Mouse (Mus musculus) urinary bladder, postnatal 10 days (tissue): ENCODE results near the gene Ufc1.

Experiments used
- DNase-seq: peaks from one replicate; pipeline ENCODE4 v3.0.0; 2022; ENCODE audit warnings: low spot score

The Ufc1 gene

DNA sequence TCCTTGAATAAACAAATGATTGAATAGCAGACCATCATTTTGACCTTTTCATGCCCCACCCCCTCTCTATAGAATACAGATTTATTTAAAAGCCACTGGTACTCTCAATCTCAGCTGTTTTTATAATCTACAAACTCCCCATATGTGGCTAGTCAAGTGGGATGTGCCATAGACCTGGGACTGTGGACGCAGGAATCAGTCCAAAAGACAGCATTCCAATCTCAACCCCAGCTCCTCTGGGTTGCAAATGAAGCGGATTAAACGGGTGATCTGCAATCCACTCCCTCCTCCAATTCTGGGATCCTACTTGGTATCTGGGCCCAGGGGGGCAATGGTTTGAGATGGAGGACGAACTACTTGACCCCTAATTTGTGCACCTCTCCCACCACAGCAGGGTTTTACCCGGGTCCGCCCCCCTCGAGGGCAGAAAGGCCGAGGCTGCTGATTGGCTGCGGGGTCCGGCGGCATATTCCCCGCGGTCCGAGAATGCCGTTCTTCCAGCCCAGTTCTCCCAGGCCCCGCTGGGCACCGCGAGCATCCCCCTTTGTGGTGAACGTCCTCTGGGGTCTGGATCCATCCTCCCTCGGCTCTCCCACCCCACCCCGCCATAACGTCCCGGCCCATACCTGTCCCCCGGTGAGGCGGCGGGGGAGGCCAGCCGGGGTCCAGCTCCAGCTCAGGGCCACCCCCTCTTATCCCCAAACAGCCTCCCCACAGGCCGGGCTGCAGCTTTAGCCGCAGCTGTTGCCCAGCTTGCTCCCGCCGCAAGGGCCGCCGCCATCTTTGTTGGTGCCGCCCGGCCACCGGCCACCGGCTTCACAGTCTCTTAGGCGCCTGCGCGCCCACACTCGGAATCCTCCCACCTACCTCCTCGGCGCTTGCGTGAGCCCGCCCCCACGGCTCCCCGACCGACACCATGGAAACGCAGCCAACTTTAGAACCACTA, 7.4 kb downstream of the Ufc1 start, which contains the start of gene Usp21:
Usp21 (minus strand) TSS at position 856 of the 946 bp plus-strand sequence.
- DNase-seq: peak; percentile 81

DNA sequence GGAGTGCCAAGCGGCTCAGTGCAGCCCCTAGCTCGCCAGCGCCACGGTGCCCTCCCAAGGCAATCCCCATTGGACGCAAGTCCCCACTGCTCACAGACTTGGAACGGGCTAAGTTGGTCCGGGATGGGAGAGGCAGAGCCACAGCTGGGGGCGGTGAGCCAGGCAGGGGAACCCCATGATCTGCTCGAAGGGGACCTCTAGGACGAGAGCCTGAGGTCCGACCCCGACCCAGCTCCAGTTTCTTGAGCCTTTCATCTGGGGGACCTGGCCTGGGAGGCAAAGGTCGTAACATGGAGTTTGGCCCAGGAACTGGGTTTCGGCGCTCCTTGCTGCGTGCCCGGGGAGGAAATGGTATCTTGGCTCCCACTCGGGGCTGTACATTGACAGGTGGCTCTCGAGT, 8.3 kb downstream of the Ufc1 start:
- DNase-seq: no peak

DNA sequence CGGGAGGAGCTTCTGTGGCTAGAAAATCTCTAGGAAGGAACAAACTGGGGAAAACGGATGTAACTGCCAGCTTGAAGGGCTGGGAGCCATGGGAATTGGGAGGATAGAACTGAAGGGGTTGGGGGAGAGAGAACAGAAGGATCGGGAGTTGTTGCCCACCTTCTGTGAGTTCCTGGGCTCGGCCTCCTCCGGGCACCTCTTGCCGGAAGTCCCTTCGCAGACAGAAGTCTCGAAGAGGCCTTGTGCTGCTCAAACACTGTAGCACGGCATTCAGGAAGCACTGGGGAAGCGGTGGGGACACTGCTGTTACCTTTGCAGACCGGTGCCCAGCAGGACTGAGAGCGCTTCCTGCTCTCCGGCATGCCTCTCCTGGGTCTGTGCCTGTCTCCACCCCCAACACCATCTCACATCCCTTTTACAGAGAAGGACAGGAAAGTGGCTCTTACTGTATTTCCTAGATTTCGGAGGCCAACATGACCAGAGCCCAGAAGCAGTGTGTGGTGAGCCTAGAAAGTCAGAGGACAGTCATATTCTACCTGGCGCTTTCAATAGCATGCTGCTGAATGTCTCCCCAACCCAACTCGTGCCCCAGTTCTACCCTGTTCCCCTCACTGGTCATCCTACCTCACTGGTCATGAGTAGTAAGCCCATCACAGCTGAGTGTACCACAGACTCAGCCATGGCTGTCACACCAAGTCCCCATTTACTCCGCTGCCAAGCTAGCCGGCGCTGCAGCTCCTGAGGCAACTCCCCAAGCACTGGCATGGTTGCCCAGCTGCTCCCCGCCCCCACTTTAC, 9.5 kb downstream of the Ufc1 start:
- no peak for DNase-seq

DNA sequence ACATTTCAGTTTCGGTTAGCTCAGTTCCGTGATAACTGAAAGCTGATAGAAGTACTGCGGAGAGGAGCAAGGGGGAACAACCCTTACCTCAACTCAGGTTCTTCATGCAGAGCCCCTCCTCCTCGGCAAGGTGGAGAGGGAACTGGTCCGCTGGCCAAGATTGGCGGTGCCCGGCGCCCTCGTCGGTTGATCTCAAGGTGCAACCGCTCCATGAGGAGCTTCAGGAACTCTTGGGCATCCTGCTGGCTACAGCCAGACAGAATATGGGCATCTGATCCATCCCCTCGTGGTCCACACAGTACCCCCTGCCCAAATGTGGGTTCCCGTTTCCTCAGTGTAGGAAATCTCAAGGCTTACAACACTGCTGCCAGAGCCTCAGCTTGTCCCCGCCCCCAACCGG, 10.3 kb downstream of the Ufc1 start:
- DNase-seq: no peak

DNA sequence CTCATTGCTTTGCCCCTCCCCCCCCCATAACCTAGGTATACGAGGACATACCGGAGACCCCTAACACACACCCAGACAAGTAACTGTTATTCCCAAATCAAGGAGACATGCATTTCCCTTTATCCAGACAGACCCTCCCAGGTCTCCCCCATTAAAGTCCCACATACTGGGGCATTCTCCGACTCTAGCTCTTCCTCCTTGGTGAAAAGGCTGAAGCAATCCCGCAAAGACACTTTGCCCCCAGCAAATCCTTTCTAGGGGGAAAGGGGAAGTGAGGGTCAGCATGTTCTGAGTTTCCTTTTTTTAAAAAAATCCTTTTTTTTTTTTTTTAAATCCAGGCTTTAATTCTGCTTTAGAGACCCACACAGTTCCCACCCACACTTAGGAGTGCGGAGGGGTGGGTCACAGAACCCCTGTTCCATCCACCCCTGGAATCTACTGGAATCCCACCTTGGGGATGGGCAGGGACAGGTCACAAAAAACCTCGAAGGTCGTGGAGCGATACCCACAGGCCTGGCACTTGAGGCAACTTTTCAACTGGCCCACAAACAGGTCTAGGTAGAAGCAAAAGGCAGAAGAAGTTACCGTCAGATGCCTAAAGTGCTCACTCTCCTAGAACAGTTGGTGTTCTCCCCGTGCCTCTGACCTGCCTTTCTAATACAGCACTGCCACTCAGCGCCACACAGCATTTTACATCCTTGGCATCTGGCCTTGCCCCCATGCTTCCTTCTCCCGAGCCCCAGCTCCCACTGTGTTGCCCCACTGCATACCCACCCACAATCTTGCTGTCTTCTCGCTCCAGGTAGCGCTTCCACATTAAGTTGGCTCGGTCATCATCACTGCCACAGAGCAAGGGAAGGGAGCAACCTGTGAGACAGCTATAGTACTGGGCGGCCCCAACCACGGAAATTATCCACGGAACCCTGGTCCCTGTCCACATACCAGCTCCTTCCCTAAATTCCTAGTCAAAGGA, 11.3 kb downstream of the Ufc1 start:
- DNase-seq: no peak

DNA sequence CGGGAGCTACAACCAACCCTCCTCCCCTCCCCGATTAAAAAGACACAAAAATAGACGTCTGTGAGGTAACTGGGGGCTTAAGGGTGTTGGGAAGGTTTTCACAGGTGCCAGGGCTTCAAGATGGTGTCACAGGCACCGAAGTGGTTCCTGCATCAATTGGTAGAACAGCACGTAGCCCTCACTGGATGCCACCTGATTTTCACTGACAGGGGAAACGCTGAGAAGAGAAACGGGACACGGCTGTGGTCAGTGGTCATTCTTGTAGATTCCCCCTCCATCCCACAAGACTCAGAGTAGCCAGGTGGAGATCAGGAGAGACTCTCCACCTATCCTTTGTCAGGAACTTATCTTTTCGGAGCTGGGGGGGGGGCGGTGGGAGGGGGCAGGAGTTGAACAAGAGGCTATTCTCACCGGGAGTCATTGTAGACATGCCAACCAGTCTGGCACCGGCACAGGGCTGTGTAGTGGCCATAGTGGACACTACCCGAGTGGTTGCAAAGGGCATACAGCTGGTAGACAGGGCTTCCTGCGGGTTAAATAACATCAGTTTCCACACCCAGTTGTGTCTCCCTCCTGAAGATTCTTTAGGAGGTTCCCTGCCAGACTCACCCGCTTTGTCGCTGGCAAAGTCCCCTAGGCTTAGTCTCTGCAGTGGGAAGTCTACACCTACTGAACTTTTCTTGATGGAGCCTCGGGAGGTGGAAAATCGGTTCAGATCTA, 12.6 kb downstream of the Ufc1 start:
- no peak for DNase-seq

DNA sequence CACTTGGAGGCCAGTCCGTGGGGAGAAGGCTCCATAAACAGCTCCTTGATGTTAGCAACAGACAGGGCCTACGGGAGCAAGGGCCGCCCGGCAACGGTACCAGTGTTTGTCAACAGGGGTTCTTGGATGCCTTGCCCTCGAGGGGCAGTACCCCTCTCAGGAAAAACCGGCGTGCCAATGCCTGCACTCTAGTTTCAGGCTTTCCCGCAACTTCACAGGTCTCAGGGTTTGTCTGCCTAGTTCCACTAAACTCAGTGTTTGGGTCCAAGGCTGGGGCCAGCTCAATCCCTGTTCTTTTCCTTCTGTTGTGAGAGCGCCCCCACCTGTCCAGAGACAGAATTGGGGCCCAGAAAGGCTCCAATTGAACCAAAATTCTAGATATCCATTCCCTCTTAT, 13.3 kb downstream of the Ufc1 start:
- DNase-seq: peak; percentile 62

DNA sequence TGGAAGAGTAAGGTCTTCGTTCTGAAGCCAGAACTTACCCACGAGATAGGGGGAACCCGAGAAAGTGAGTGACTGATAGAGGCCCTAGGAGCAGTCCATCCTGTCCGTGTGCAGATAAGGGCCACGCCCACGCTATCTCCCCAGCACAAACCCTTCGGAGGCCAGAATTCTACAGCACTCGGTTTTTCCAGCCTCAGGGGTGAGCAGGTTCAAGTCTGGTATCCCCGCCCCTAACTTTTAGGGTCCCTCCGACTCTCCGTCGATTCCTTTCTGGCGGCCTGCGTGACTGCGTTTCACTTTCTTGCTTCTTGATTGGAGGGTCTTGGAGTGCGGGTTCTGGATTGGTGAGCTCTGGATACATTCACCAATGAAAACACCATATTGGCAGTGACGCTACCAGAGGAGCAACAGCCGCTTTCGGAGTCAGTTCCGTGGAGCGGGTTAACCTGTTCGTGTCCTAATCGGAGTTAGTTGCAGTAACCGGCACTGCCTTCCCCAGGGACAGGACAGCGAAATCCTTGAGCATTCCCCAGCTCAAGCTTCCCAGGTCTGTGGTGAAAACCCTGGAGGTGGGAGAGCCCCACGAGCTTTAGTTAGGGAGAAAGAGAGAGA, 13.8 kb downstream of the Ufc1 start, which contains the start of gene Ppox:
Ppox (minus strand) TSS at position 271 of the 612 bp plus-strand sequence.
- peak; percentile 51 for DNase-seq

DNA sequence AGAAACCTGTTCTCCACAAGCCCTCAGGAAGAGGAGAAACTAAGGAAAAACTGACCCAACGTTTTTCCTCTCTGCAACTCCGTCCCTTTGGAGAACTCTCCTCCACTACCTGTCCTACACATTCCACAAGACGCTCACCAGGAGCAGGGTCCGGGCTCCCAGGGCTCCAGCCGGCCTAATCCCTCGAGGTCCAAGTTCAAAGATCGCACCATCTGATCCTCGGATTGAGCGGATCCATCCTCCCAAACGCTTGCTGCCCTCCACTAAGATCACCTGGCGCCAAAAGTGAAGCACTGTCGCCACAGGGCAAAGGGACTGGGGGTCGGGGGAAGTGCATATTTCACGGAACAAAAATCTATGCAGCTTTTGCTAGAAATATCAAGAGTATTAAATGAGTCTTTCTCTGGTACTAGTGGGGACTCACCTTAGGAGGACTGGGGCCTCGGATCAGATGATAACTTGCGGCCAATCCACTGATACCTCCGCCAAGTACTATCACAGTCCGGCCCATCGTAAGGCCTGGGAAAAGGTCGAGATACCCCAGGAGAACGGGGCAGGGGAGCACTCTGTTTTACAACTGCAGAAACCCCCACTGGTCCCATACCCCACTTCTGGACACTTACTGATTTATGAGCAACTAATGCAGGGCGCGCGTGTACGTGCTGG, 14.4 kb downstream of the Ufc1 start:
- no peak for DNase-seq

DNA sequence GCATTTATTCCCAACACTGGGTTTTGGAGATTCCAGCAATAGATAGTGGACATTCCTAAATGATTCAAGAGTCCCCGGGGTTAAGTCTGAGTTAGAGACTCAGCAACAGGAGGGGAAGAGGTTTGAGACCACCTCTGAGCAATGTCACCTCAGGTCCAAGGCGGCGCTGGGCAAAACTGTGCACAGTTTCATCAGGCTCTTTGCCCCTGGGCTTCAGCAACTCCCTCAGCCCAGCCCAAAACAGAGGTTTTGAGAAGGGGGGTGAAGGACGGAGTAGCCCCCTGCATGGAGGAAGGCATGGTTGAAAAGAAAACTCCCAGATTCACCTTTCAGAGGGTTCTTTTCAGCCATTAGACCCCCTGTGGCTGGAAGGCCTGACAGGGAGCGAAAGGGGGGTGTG, 15.1 kb downstream of the Ufc1 start:
- no peak for DNase-seq

DNA sequence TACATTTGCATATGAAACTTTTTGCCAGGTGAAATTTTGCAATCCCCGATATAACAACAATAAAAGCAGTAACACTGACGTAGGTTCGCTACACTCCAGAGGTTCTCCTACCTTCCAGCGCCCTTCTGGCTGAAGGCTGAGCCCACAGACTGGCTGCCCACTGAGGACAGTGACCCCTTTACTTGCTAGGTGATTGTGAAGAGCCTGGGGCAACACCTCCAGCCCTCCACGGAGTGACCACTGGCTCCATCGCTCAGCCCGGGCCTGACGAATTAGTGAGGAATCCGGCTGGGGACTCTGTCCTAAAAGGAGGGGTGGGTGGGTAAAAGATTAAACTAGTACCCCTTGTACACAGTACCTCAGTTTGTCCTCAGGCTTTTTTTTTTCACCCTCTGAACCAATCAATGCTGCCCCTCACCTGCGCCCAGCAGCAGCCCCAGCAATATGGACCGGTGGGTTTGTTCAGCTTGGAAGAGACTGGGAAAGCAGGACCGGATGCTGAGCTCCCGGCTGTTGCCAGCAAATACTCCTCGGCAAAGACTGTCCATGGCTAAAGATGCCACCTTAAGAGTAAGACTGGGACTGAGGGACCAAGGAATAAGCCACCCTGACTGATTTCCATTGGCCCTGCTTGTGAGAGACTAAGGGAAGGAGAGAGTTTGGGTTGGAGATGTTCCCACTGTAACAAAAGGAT, 15.7 kb downstream of the Ufc1 start:
- no peak for DNase-seq

DNA sequence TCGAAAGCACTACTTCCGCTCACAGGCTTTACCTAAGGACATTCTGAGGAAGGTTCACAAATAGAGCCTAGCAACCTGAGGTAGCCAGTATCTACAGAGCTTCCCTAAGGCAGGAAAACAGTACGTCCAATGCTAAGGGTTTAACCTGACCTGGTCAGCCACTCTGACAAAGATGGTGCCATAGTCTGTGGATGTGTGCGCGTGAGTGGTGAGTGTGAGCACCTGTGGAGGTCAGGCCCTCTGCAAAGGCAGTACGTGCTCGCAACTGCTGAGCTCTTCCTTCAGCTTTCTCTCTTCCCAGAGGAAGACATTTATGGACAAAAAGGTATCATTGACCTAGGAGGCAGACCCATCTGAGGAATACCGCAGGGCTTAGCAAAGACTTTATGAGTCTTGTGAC, 16.4 kb downstream of the Ufc1 start:
- no peak for DNase-seq

DNA sequence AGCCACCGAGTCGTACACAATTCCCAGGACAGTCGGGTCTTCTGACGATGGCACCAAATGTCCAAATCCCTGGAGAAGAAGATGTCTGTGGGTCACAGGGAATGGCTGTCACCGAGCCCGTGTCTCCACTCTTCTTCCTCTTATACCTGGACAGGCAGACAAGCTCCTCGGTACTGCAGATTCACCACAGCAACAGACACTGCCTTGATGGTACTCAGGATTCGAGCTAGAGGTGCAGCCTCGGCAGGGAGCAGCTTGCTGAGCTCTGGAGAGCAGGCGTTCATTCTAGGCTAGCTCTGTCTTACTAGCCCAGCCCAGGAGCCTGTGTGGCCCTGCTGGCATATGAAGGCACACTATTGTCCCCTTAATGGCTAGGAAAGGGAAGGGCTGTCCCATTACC, 17.1 kb downstream of the Ufc1 start:
- no peak for DNase-seq

DNA sequence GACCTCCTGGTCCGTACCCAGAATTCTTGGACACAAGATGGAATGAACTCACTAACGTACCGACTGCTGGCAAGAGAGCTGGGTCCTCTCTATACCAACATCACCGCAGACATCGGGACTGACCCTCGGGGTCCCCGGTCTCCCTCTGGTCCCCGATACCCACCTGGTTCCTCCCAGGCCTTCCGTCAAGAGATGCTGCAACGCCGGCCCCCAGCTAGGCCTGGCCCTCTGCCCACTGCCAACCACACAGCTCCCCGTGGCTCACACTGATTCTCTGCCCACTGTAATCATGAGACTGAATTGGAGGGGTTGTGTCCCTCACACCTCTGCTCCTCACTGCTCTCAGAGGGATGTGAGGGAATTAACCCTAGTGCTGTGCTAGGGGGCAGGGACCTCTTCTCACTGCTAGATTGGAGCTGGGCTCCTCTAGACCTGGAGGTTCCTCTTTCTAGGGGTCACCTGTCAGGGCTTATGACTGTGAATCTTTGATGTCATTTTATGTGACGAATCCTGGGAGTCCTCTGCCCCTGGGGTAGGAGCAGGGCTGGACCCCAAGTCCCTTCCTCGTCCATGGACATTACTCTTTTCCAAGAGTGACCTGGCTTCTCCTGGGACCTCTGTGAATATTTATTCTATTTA, 18.6 kb downstream of the Ufc1 start:
- DNase-seq: no peak

DNA sequence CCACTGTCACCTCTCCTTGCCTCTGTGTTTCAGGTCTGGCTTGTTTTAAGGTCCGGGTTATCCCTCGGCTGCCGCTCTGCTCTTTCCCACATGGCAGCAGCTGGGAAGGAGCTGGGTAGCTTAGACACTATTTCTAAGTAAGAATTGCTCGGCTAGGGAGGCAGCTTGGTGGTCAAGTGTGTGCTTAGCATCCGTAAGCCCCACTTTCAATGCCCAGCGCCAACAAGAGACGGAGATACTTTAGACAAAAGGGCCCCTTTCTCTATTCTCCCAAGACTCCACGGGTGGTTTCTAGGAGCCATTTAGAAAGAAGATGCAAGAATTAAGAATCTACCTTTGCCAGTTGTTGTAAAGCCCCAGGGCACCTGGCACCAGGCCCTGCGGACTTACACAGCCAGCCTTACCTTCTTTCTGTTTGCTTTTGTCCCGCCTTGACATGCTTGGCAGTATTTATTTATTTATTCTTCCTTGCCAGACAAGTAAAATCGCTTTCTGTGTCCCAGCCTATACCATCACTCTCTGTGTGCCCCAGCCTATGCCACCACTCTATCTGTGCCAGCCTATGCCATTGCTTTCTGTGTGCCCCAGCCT, 19.6 kb downstream of the Ufc1 start:
- no peak for DNase-seq

DNA sequence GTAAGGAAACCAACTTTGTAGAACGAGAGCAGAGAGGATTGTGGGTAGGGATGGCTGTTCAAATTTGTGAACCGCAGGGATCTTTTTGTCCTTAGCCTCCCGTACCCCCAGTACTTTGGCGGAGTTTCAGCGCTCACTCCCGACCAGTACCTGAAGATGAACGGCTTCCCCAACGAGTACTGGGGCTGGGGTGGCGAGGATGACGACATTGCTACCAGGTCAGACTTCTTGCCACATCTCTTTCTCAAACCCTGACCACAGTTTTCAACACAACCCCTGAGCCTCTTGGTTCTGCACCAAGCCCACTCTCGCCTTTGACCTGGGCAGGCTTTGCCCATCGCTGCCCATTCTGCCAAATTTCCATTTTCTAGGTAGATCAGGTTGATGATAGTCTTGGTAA, 20.7 kb downstream of the Ufc1 start:
- no peak for DNase-seq

DNA sequence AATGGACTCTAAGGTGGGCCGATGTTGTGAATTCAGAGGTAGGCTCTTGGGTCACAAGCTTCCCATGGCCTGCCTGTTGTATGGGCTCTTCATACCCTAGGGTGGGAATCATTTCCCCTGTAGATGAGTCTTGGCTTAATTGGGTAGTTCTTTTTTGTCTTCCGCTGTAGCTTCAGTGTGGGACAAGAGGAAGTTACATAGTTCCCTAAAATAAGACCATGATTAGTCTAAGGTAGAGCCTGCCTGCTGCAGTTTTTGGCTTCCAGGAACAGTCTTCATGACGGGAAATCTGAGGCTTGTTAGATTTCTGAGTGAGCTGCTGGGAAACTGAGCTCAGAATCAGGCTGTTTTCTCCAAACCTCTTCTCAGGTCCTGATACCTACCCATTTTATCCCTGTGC, 22.7 kb downstream of the Ufc1 start:
- no peak for DNase-seq

DNA sequence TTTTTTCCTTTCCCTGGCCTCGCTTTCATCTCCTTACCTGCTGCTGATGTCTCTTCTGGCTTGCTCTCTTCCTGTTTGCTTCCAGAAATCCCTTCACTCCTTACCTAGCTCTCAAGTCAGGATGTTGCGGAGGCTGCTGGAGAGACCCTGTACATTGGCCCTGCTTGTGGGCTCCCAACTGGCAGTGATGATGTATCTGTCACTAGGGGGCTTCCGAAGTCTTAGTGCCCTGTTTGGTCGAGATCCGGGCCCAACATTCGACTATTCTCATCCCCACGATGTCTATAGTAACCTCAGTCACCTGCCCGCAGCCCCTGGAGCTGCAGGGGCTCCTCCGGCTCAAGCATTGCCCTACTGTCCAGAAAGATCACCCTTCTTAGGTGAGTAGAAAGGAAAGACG, 23.2 kb downstream of the Ufc1 start:
- DNase-seq: no peak

DNA sequence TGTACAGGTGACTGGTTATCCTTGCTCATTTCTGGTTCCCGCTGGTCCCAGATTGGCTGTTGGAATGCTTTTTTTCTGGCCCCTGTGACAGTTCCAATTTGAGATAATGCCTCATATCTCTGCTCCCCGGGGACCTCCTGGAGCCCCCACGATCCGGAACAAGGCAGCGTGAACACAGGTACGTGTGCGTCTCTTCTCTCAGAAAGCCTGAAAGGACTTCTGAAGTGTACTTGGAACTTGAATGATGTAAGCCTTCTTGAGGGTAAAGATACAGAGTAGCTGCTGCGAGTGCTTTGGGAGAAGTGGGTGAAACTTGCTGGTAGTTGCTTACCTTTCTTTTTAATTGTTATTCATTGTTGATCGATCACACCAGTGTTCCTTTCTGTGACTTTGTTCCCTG, 23.6 kb downstream of the Ufc1 start:
- no peak for DNase-seq
